In the genomic region with DNA sequence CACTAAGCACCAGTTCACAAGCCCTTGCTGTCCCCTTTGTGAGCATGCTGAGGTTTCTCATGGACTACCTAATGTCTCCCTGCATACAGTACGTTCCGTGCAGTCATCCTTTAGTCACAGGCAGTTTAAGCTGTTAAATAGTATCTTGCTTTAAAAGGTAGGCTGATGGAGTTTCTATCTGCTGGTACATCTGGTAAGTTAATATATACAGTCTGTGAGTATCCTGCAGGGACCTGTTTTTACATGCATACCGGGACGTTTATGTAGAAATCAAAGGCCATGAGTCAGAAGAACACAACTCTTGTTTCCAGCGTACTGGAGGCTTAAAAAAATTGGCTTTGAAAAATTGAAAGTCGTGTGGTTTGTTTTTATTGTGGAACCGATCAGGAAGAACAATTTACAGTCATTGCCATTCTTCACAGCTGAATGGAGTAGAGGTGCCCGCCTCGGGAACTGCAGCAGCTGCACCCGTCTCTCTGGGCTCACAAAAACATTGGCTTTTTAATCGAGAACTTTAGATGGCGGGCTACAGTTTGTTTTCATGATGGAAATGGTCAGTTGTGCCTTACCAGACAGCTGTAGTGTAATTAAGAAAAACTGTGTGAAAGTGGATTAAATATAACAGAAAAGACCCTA, we compare ENCODE assay signal across 11 mouse cellular contexts.
DNase-seq lines count a peak whose midpoint lies in the region; ATAC-seq and TF ChIP-seq lines count a peak whose summit lies in the region.
"Had no signal": no experiment of that assay in that cellular context is flagged by ENCODE, and none has a peak within 500 bp of the region (broad histone marks: within the 10 kb centered on the region; RNA-seq: fewer than 3 reads in every experiment).

No protein-coding gene starts in this region.

- H3K27ac ChIP-seq in stomach, embryonic 16.5 days (ENCODE audit: low read length): no peak overlapping the region
- no peak overlapping the region for H3K27ac ChIP-seq in stomach, postnatal 0 days (replicated peaks)
- no peak overlapping the region for H3K27ac ChIP-seq in hindbrain, postnatal 0 days
- peak overlapping the region; percentile 67 for H3K27ac ChIP-seq in neural tube, embryonic 15.5 days (replicated peaks)

- H3K9me3 ChIP-seq in stomach, embryonic 16.5 days (replicated peaks; ENCODE audit: control insufficient read depth, low read length): no peaks in the 10 kb centered on the region
- no peaks in the 10 kb centered on the region for H3K9me3 ChIP-seq in stomach, postnatal 0 days (ENCODE audit: control insufficient read depth, low read length)
- no peaks in the 10 kb centered on the region for H3K9me3 ChIP-seq in hindbrain, postnatal 0 days (ENCODE audit: low read length)
- no peaks in the 10 kb centered on the region for H3K9me3 ChIP-seq in neural tube, embryonic 15.5 days (replicated peaks)

- no peaks in the 10 kb centered on the region for H3K27me3 ChIP-seq in stomach, embryonic 16.5 days (ENCODE audit: control insufficient read depth, insufficient read depth, low read length)
- no peaks in the 10 kb centered on the region for H3K27me3 ChIP-seq in stomach, postnatal 0 days (ENCODE audit: control insufficient read depth, insufficient read depth, low read length)
- no peaks in the 10 kb centered on the region for H3K27me3 ChIP-seq in hindbrain, postnatal 0 days (ENCODE audit: insufficient read depth, low read length)
- no peaks in the 10 kb centered on the region for H3K27me3 ChIP-seq in neural tube, embryonic 15.5 days (replicated peaks)

- peaks cover 3% of the 10 kb centered on the region; the same call in 1 of the 2 replicates for H3K4me1 ChIP-seq in stomach, embryonic 16.5 days (ENCODE audit: control insufficient read depth, insufficient read depth, low read length)
- no peaks in the 10 kb centered on the region for H3K4me1 ChIP-seq in stomach, postnatal 0 days (replicated peaks; ENCODE audit: control insufficient read depth, insufficient read depth)
- H3K4me1 ChIP-seq in hindbrain, postnatal 0 days (ENCODE audit: insufficient read depth, low read length): no peaks in the 10 kb centered on the region
- H3K4me1 ChIP-seq in neural tube, embryonic 15.5 days: peaks cover 27% of the 10 kb centered on the region

- 0 out of 2 replicates have a peak overlapping the region, but pooled peaks have one; percentile 19 for H3K4me2 ChIP-seq in stomach, embryonic 16.5 days (ENCODE audit: low read depth, low read length)
- H3K4me2 ChIP-seq in stomach, postnatal 0 days (replicated peaks; ENCODE audit: low read depth): no peak overlapping the region
- H3K4me2 ChIP-seq in hindbrain, postnatal 0 days (ENCODE audit: low read depth, low read length): peak overlapping the region; percentile 43
- peak overlapping the region; percentile 48 for H3K4me2 ChIP-seq in neural tube, embryonic 15.5 days
- H3K4me2 ChIP-seq: heart, embryonic 11.5 days had no signal

- no peak for TF ChIP-seq EP300 in stomach, postnatal 0 days (optimal IDR thresholded peaks at IDR 0.05)

- H3K36me3 ChIP-seq in stomach, embryonic 16.5 days (ENCODE audit: control insufficient read depth, insufficient read depth, low read length): no peaks in the 10 kb centered on the region
- H3K36me3 ChIP-seq in stomach, postnatal 0 days (ENCODE audit: control insufficient read depth, insufficient read depth, low read length): no peaks in the 10 kb centered on the region
- H3K36me3 ChIP-seq in hindbrain, postnatal 0 days (ENCODE audit: insufficient read depth, low read length): no peaks in the 10 kb centered on the region
- no peaks in the 10 kb centered on the region for H3K36me3 ChIP-seq in neural tube, embryonic 15.5 days

- DNase-seq in embryo, embryonic 10.5 days (ENCODE audit: low spot score): peak; percentile 25
- no peak for DNase-seq in embryo, embryonic 11 days
- DNase-seq in stomach, postnatal 0 days (ENCODE audit: low spot score): no peak
- peak; percentile 46 for DNase-seq in hindbrain, postnatal 0 days (ENCODE audit: low spot score)
- DNase-seq in urinary bladder, postnatal 14 days (ENCODE audit: low spot score): no peak
- DNase-seq: lung, adult 18-20 months; spleen, adult 18-20 months had no signal

- no peak for ATAC-seq in stomach, embryonic 16.5 days (ENCODE audit: insufficient read depth, low FRiP score)
- ATAC-seq in stomach, postnatal 0 days (ENCODE audit: low FRiP score, low TSS enrichment): no peak
- peak; percentile 62; the same call in 1 of the 2 replicates for ATAC-seq in hindbrain, postnatal 0 days
- ATAC-seq in neural tube, embryonic 15.5 days (ENCODE audit: low FRiP score): peak; percentile 77
- ATAC-seq in activated CD4-positive, CD25-positive, alpha-beta regulatory T cell, adult 4 months: no peak

- no peak for TF ChIP-seq CTCF in stomach, postnatal 0 days (IDR thresholded peaks at IDR 0.05; ENCODE audit: low read depth)
- no peak for TF ChIP-seq CTCF in hindbrain, postnatal 0 days (IDR thresholded peaks at IDR 0.05; ENCODE audit: low read depth)

- WGBS in stomach, embryonic 16.5 days: 44% methylated on average over 12 of the region's 12 CpGs
- 42% methylated on average over 12 of the region's 12 CpGs for WGBS in stomach, postnatal 0 days
- WGBS in hindbrain, postnatal 0 days: 23% methylated on average over 12 of the region's 12 CpGs
- WGBS in neural tube, embryonic 15.5 days: 7% methylated on average over 12 of the region's 12 CpGs

- H3K9ac ChIP-seq in stomach, embryonic 16.5 days (ENCODE audit: low read length): no peak overlapping the region
- H3K9ac ChIP-seq in stomach, postnatal 0 days (ENCODE audit: low read length): no peak overlapping the region
- no peak overlapping the region for H3K9ac ChIP-seq in hindbrain, postnatal 0 days (replicated peaks; ENCODE audit: low read length)
- no peak overlapping the region for H3K9ac ChIP-seq in neural tube, embryonic 15.5 days (replicated peaks)

- no peak overlapping the region for H3K4me3 ChIP-seq in stomach, embryonic 16.5 days (replicated peaks; ENCODE audit: low read length)
- H3K4me3 ChIP-seq in stomach, postnatal 0 days (ENCODE audit: low read depth, low read length): no peak overlapping the region
- peak overlapping the region; percentile 2; the same call in 1 of the 2 replicates for H3K4me3 ChIP-seq in hindbrain, postnatal 0 days (ENCODE audit: low read length)
- 0 out of 2 replicates have a peak overlapping the region, but pooled peaks have one; percentile 5 for H3K4me3 ChIP-seq in neural tube, embryonic 15.5 days (replicated peaks)

Comparison
In these comparisons a context has a peak if more than half of its experiments do, and no peak if none do; other contexts are left out.
1. DNase-seq: peak in embryo, embryonic 10.5 days (single experiment) and hindbrain, postnatal 0 days (single experiment); none in embryo, embryonic 11 days (single experiment), stomach, postnatal 0 days (single experiment) and urinary bladder, postnatal 14 days (single experiment).
2. ATAC-seq: peak in hindbrain, postnatal 0 days (single experiment) and neural tube, embryonic 15.5 days (single experiment); none in stomach, embryonic 16.5 days (single experiment), stomach, postnatal 0 days (single experiment) and activated CD4-positive, CD25-positive, alpha-beta regulatory T cell, adult 4 months (single experiment).
3. H3K4me3 ChIP-seq: peak in hindbrain, postnatal 0 days (single experiment) and neural tube, embryonic 15.5 days (single experiment); none in stomach, embryonic 16.5 days (single experiment) and stomach, postnatal 0 days (single experiment).